Mouse (Mus musculus) ovary, postnatal 36 days (tissue): ENCODE results near the gene Tdrd12.
"Not testable (repeated sequence)": the region's sequence is repeated elsewhere in the genome, so short reads cannot be mapped to it uniquely, and the experiment has no call there.

Experiments used
- DNase-seq: peaks from one replicate; pipeline ENCODE4 v3.0.0; 2022; ENCODE audit warnings: low spot score, mixed read lengths

The Tdrd12 gene

GRCm38 (mm10) chr7:35555224-35556204 is 18.0 kb upstream of the Tdrd12 start:
- DNase-seq = peak; percentile 88

GRCm38 (mm10) chr7:35554605-35555175 is 17.1 kb upstream of the Tdrd12 start:
- DNase-seq = peak; percentile 18

GRCm38 (mm10) chr7:35553751-35554604 is 16.4 kb upstream of the Tdrd12 start:
- DNase-seq = no peak

- DNase-seq = peak; percentile 21
Observed at GRCm38 (mm10) chr7:35545881-35546280, 8.3 kb upstream of the Tdrd12 start.

GRCm38 (mm10) chr7:35535750-35536512 is 1.6 kb downstream of the Tdrd12 start:
- no peak for DNase-seq

GRCm38 (mm10) chr7:35530544-35530943 is 7.0 kb downstream of the Tdrd12 start:
- DNase-seq = not testable (repeated sequence)

GRCm38 (mm10) chr7:35530026-35530425 is 7.5 kb downstream of the Tdrd12 start:
- DNase-seq = no peak

- DNase-seq = no peak
Observed at GRCm38 (mm10) chr7:35526795-35527194, 10.8 kb downstream of the Tdrd12 start.

GRCm38 (mm10) chr7:35501995-35502394 is 35.5 kb downstream of the Tdrd12 start:
- no peak for DNase-seq

GRCm38 (mm10) chr7:35497516-35497915 is 40.0 kb downstream of the Tdrd12 start:
- no peak for DNase-seq

GRCm38 (mm10) chr7:35491005-35491404 is 46.5 kb downstream of the Tdrd12 start:
- DNase-seq = no peak

GRCm38 (mm10) chr7:35490186-35490585 is 47.4 kb downstream of the Tdrd12 start:
- DNase-seq = no peak

- no peak for DNase-seq
Observed at GRCm38 (mm10) chr7:35486553-35486952, 51.0 kb downstream of the Tdrd12 start.

GRCm38 (mm10) chr7:35485126-35485525 is 52.4 kb downstream of the Tdrd12 start:
- no peak for DNase-seq

GRCm38 (mm10) chr7:35476457-35476856 is 61.1 kb downstream of the Tdrd12 start:
- no peak for DNase-seq

GRCm38 (mm10) chr7:35470794-35471193 is 66.8 kb downstream of the Tdrd12 start:
- no peak for DNase-seq

GRCm38 (mm10) chr7:35467856-35468255 is 69.7 kb downstream of the Tdrd12 start:
- DNase-seq = no peak

- DNase-seq = no peak
Observed at GRCm38 (mm10) chr7:35465027-35465426, 72.5 kb downstream of the Tdrd12 start.

- DNase-seq = no peak
Observed at GRCm38 (mm10) chr7:35460971-35461370, 76.6 kb downstream of the Tdrd12 start.

GRCm38 (mm10) chr7:35456091-35456814 is 81.3 kb downstream of the Tdrd12 start:
- no peak for DNase-seq

GRCm38 (mm10) chr7:35448867-35449266 is 88.7 kb downstream of the Tdrd12 start:
- no peak for DNase-seq
